Mouse (Mus musculus) heart, adult 2 months (tissue): Measurements from ENCODE around the gene Zfp978. TPM values are rescaled to one million over a fixed set of nuclear protein-coding genes. Genes with fewer than 3 reads are reported as not detected.
"Not testable (repeated sequence)": the region's sequence is repeated elsewhere in the genome, so short reads cannot be mapped to it uniquely, and the experiment has no call there.

Source experiments
- DNase-seq, 2 experiments: peaks; one replicate each; pipeline ENCODE4 v3.0.0; 2021
- H3K27ac ChIP-seq: fragments of 200-600 bp; 2 replicates; pipeline ENCODE4 v1.8.1; 2022
- H3K27me3 ChIP-seq: fragments of 200-500 bp; 2 replicates; pipeline ENCODE4 v1.6.1; 2012; ENCODE audit warnings: mild to moderate bottlenecking, low read length, inconsistent platforms, mixed read lengths; ENCODE audit not compliant: control insufficient read depth, insufficient read depth
- H3K36me3 ChIP-seq: fragments of 200-500 bp; 2 replicates; pipeline ENCODE4 v1.6.1; 2012; ENCODE audit warnings: low read length, inconsistent platforms; ENCODE audit not compliant: control insufficient read depth, insufficient read depth
- H3K4me1 ChIP-seq: fragments of 200-500 bp; 2 replicates; pipeline ENCODE4 v1.6.1; 2011; ENCODE audit warnings: low read length; ENCODE audit not compliant: control insufficient read depth, insufficient read depth
- H3K4me3 ChIP-seq: fragments of 200-600 bp; 2 replicates; pipeline ENCODE4 v1.8.1; 2022
- H3K79me2 ChIP-seq: fragments of 200-500 bp; replicated peaks from 2 replicates; pipeline ENCODE4 v1.6.1; 2012; ENCODE audit warnings: mild to moderate bottlenecking, inconsistent platforms, low read length, moderate library complexity, mixed read lengths; ENCODE audit not compliant: control insufficient read depth, insufficient read depth
- H3K9ac ChIP-seq: fragments of 200-500 bp; 2 replicates; pipeline ENCODE4 v1.6.1; 2012; ENCODE audit warnings: low read depth, mild to moderate bottlenecking, control low read depth, inconsistent platforms, low read length, mixed read lengths
- WGBS: fragments of 180-500 bp; shearing (Covaris S2); methylation state at CpG from one replicate; pipeline ENCODE4 v1.1.7; 2018; 5-methylcytosine and 5-hydroxymethylcytosine counted together
- intact Hi-C: fragments of 180-260 bp; cut with DNase I; formaldehyde crosslinking; loops from one replicate; pipeline ENCODE4 v1.15.1; 2025
- polyA plus RNA-seq: library from polyadenylated mRNA; depleted of rRNA; stranded (reverse); fragments of >200 nt; gene quantifications from 2 replicates; pipeline ENCODE4 v1.2.3, GENCODE M21; 2012
- total RNA-seq, 2 experiments: library from RNA; stranded (reverse); gene quantifications; 2 replicates each; pipeline ENCODE4 v1.2.3; 2021

Gene Zfp978
- total and polyA plus RNA-seq, 3 experiments = 0.27 to 0.42 TPM; not detected in 1

GRCm38 (mm10) chr4:147349687-147350415 is 11.3 kb upstream of the Zfp978 start:
- H3K9ac ChIP-seq, H3K4me1 ChIP-seq, DNase-seq, H3K4me3 ChIP-seq, H3K27me3 ChIP-seq, H3K79me2 ChIP-seq, H3K36me3 ChIP-seq, intact Hi-C loops, H3K27ac ChIP-seq: not testable (repeated sequence)
- WGBS = 71% methylated on average over 9 of the region's 9 CpGs

DNA sequence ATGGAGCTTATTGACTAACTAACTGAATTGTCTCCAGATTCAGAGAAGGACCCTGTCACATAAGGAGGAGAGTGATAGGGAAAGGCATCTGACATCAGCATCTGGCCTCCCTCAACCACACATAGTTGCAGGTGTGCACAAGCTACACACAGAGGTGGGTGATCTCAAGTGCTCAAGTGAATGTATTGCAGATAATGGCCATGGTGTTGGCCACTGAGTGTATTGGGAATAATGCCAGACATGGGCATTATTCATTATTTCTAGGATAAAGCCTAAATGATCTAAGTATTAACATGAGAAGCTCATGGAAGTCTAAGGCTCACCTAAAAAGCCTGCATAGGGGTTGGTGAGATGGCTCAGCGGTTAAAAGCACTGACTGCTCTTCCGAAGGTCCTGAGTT is 10.6 kb upstream of the Zfp978 start:
- H3K9ac ChIP-seq, H3K27me3 ChIP-seq, H3K27ac ChIP-seq, H3K36me3 ChIP-seq, H3K4me1 ChIP-seq, H3K79me2 ChIP-seq, H3K4me3 ChIP-seq, intact Hi-C loops: not testable (repeated sequence)
- 67% methylated on average over 2 of the region's 2 CpGs for WGBS
- peak in 1 of 2 experiments; percentile 5 for DNase-seq

- intact Hi-C loops, H3K9ac ChIP-seq: not testable (repeated sequence)
- 72% methylated on average over 11 of the region's 13 CpGs for WGBS
Observed at GRCm38 (mm10) chr4:147351376-147351980, 9.6 kb upstream of the Zfp978 start.

GRCm38 (mm10) chr4:147353626-147354025 is 7.5 kb upstream of the Zfp978 start:
- intact Hi-C loops, H3K4me3 ChIP-seq, H3K36me3 ChIP-seq, H3K79me2 ChIP-seq, H3K9ac ChIP-seq, H3K27ac ChIP-seq, H3K27me3 ChIP-seq, H3K4me1 ChIP-seq: not testable (repeated sequence)
- WGBS = 66% methylated on average over 4 of the region's 4 CpGs
- peak in 1 of 2 experiments; percentile 10 for DNase-seq

More at GRCm38 (mm10) chr4:147351376-147351980, 9.6 kb upstream of the Zfp978 start:
- not testable (repeated sequence) for H3K27me3 ChIP-seq, H3K4me1 ChIP-seq, H3K79me2 ChIP-seq, H3K36me3 ChIP-seq, H3K4me3 ChIP-seq, H3K27ac ChIP-seq, DNase-seq

DNA sequence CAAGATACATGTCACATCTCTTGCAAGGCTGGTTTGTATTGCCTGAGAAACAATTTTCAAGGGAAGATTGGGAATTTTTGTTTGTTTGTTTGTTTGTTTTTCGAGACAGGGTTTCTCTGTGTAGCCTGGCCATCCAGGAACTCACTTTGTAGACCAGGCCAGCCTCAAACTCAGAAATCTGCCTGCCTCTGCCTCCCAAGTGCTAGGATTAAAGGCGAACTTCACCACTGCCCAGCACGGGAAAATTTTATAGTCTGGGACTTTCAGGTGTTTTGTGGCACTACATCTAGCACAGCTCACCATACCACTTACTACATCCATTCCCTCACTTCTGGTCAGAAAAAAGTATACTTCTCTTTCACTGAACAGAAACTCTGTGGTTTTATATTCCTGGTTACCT is 5.1 kb upstream of the Zfp978 start:
- H3K4me1 ChIP-seq, H3K27ac ChIP-seq, H3K36me3 ChIP-seq, intact Hi-C loops, DNase-seq, H3K27me3 ChIP-seq, H3K4me3 ChIP-seq, H3K79me2 ChIP-seq, H3K9ac ChIP-seq: not testable (repeated sequence)
- WGBS = no CpG with 5 or more reads among the region's 3 CpGs

- DNase-seq, intact Hi-C loops, H3K27ac ChIP-seq, H3K9ac ChIP-seq, H3K36me3 ChIP-seq, H3K79me2 ChIP-seq, H3K4me3 ChIP-seq, H3K4me1 ChIP-seq, H3K27me3 ChIP-seq: not testable (repeated sequence)
- whole genome bisulfite sequencing = no CpG with 5 or more reads among the region's 2 CpGs
Observed at GRCm38 (mm10) chr4:147357195-147357594, 3.9 kb upstream of the Zfp978 start.

GRCm38 (mm10) chr4:147361872-147362271 is 769 bp downstream of the Zfp978 start:
- DNase-seq, H3K4me3 ChIP-seq: not testable (repeated sequence)
- no CpG with 5 or more reads among the region's 1 CpGs for WGBS

GRCm38 (mm10) chr4:147369564-147369963 is 8.5 kb downstream of the Zfp978 start:
- H3K4me1 ChIP-seq, H3K36me3 ChIP-seq, H3K27ac ChIP-seq, DNase-seq, H3K4me3 ChIP-seq, H3K9ac ChIP-seq, H3K79me2 ChIP-seq, intact Hi-C loops, H3K27me3 ChIP-seq: not testable (repeated sequence)
- WGBS = no CpG with 5 or more reads among the region's 2 CpGs

More at GRCm38 (mm10) chr4:147361872-147362271, 769 bp downstream of the Zfp978 start:
- H3K79me2 ChIP-seq, H3K36me3 ChIP-seq, H3K27ac ChIP-seq, H3K9ac ChIP-seq, H3K27me3 ChIP-seq, intact Hi-C loops, H3K4me1 ChIP-seq: not testable (repeated sequence)

DNA sequence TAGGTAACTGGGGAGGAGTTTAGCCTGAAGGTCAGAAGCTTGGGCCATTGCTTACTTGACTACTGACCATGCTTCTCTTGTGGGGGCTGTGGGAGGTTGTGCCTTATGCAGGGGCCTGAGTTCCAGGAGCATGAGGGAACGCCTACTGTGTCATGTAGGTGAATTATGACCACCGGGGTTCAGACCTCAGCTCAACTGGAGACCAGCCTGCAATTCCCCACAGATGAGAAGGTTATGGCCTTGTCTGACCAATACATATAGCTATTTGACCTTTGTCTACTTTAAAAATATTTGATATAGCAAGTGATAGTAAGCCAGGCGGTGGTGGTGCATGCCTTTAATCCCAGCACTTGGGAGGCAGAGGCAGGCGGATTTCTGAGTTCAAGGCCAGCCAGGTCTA is 22.1 kb downstream of the Zfp978 start:
- intact Hi-C loops, H3K79me2 ChIP-seq, H3K4me3 ChIP-seq, DNase-seq, H3K4me1 ChIP-seq, H3K36me3 ChIP-seq, H3K27me3 ChIP-seq, H3K27ac ChIP-seq, H3K9ac ChIP-seq: not testable (repeated sequence)
- WGBS = 75% methylated on average over 4 of the region's 4 CpGs

DNA sequence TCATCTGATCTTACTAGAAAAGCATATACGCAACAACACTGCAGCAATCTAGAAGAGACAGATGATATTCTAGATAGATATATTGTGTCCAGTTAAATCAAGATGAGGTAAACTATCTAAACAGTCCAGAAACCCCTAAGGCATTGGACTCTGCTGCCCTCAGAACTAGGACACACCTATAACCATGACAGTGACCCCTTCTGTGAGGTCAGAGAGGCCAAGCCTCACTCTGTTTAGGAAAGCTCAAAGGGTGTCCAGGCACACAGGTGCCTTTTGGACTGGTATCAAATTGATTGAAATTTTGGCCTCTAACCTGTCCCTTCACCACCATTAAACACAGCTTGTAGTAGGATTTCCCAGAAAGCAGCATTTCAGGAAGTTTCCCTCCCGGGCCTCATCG is 36.1 kb downstream of the Zfp978 start:
- WGBS = 80% methylated on average over 3 of the region's 3 CpGs
- H3K4me3 ChIP-seq, H3K4me1 ChIP-seq, H3K36me3 ChIP-seq, H3K79me2 ChIP-seq, H3K9ac ChIP-seq, H3K27me3 ChIP-seq, H3K27ac ChIP-seq, intact Hi-C loops, DNase-seq: not testable (repeated sequence)
